Mouse (Mus musculus): ENCODE data around the gene Ankle1. TPM values are rescaled to one million over a fixed set of nuclear protein-coding genes. Genes with fewer than 3 reads are reported as not detected.

Ankle1 gene
- 9.0 and 13.0 TPM in 2 replicates for total RNA-seq (2017)

- ATAC-seq (replicated peaks; ENCODE audit: low read depth, poor library complexity, severe bottlenecking) = peak; percentile 90
These were observed at the start of gene Ankle1 for GRCm38 (mm10) chr8:71405401-71406098. TSS of gene Ankle1 (plus strand) at chr8:71406010.

- no peak for ATAC-seq (replicated peaks; ENCODE audit: low read depth, poor library complexity, severe bottlenecking)
These were observed 47.8 kb upstream of the Ankle1 start for GRCm38 (mm10) chr8:71358026-71358425.

- ATAC-seq (replicated peaks; ENCODE audit: low read depth, poor library complexity, severe bottlenecking) = peak; percentile 73
These were observed 38.9 kb upstream of the Ankle1 start, which contains the start of gene Use1 for GRCm38 (mm10) chr8:71366771-71367528. TSS of gene Use1 (plus strand) at chr8:71366848.

- ATAC-seq (replicated peaks; ENCODE audit: low read depth, poor library complexity, severe bottlenecking) = no peak
These were observed 38.2 kb upstream of the Ankle1 start for GRCm38 (mm10) chr8:71367529-71368176.

GRCm38 (mm10) chr8:71368366-71368765 is 37.4 kb upstream of the Ankle1 start:
- ATAC-seq (replicated peaks; ENCODE audit: low read depth, poor library complexity, severe bottlenecking) = no peak

- ATAC-seq (replicated peaks; ENCODE audit: low read depth, poor library complexity, severe bottlenecking) = no peak
These were observed 36.6 kb upstream of the Ankle1 start for GRCm38 (mm10) chr8:71369040-71369718.

- no peak for ATAC-seq (replicated peaks; ENCODE audit: low read depth, poor library complexity, severe bottlenecking)
These were observed 35.0 kb upstream of the Ankle1 start for GRCm38 (mm10) chr8:71370711-71371235.

GRCm38 (mm10) chr8:71371236-71371848 is 34.5 kb upstream of the Ankle1 start, which contains the start of gene Ocel1:
TSS of gene Ocel1 (plus strand) at chr8:71371298.
- peak; percentile 62 for ATAC-seq (replicated peaks; ENCODE audit: low read depth, poor library complexity, severe bottlenecking)

- no peak for ATAC-seq (replicated peaks; ENCODE audit: low read depth, poor library complexity, severe bottlenecking)
These were observed 33.4 kb upstream of the Ankle1 start for GRCm38 (mm10) chr8:71372427-71372826.

GRCm38 (mm10) chr8:71373000-71373399 is 32.8 kb upstream of the Ankle1 start:
- ATAC-seq (replicated peaks; ENCODE audit: low read depth, poor library complexity, severe bottlenecking) = no peak

- ATAC-seq (replicated peaks; ENCODE audit: low read depth, poor library complexity, severe bottlenecking) = no peak
These were observed 31.1 kb upstream of the Ankle1 start for GRCm38 (mm10) chr8:71374616-71375206.

GRCm38 (mm10) chr8:71375581-71376422 is 30.0 kb upstream of the Ankle1 start:
- peak; percentile 38 for ATAC-seq (replicated peaks; ENCODE audit: low read depth, poor library complexity, severe bottlenecking)

GRCm38 (mm10) chr8:71376423-71377030 is 29.3 kb upstream of the Ankle1 start:
- no peak for ATAC-seq (replicated peaks; ENCODE audit: low read depth, poor library complexity, severe bottlenecking)

- ATAC-seq (replicated peaks; ENCODE audit: low read depth, poor library complexity, severe bottlenecking) = no peak
These were observed 26.8 kb upstream of the Ankle1 start for GRCm38 (mm10) chr8:71379008-71379407.

GRCm38 (mm10) chr8:71379512-71380075 is 26.2 kb upstream of the Ankle1 start:
- ATAC-seq (replicated peaks; ENCODE audit: low read depth, poor library complexity, severe bottlenecking) = no peak

- ATAC-seq (replicated peaks; ENCODE audit: low read depth, poor library complexity, severe bottlenecking) = no peak
These were observed 25.3 kb upstream of the Ankle1 start for GRCm38 (mm10) chr8:71380178-71381171.

Data from common myeloid progenitor, adult 5-6 weeks (primary cell).